Mouse (Mus musculus) liver, embryonic 14.5 days (tissue): Measurements from ENCODE around the gene Cypt3. TPM values are rescaled to one million over a fixed set of nuclear protein-coding genes. Genes with fewer than 3 reads are reported as not detected.

Source experiments
- ATAC-seq: fragments of 200-750 bp; cut with Nextera tagmentation; 2 replicates; pipeline ENCODE4 v1.8.0; 2017; ENCODE audit warnings: moderate number of reproducible peaks, mild to moderate bottlenecking, moderate library complexity; ENCODE audit not compliant: insufficient read depth
- DNase-seq, 3 experiments: peaks; one replicate each; pipeline ENCODE4 v3.0.0-alpha.2; 2012 to 2013; ENCODE audit warnings: low read depth in 3 of 3, low spot score in 3 of 3
- H3K27ac ChIP-seq: fragments of 300-500 bp; sonication (generic); 2 replicates; pipeline ENCODE4 v1.5.1; 2014; ENCODE audit warnings: moderate library complexity, mild to moderate bottlenecking, control low read depth, inconsistent platforms
- H3K27me3 ChIP-seq: fragments of 300-500 bp; sonication (generic); 2 replicates; pipeline ENCODE4 v1.6.1; 2014; ENCODE audit warnings: mild to moderate bottlenecking, low read length, moderate library complexity; ENCODE audit not compliant: control insufficient read depth, insufficient read depth
- H3K36me3 ChIP-seq: fragments of 300-500 bp; sonication (generic); replicated peaks from 2 replicates; pipeline ENCODE4 v1.6.1; 2014; ENCODE audit warnings: low read depth; ENCODE audit not compliant: control insufficient read depth, insufficient read depth
- H3K4me1 ChIP-seq, 2 experiments: fragments of 200-500 bp in 1 of 2; fragments of 300-500 bp in 1 of 2; sonication (generic) in 1 of 2; replicated peaks; 2 replicates each; pipeline ENCODE4 v1.6.1; 2012 to 2014; ENCODE audit warnings: antibody characterized with exemption in 1 of 2, inconsistent platforms in 1 of 2, low read length in 1 of 2; ENCODE audit not compliant: control insufficient read depth in 2 of 2, insufficient read depth in 2 of 2
- H3K4me2 ChIP-seq: fragments of 300-500 bp; sonication (generic); 2 replicates; pipeline ENCODE4 v1.6.1; 2014; ENCODE audit warnings: low read depth, mild to moderate bottlenecking, control low read depth, moderate library complexity
- H3K4me3 ChIP-seq, 2 experiments: fragments of 200-500 bp in 1 of 2; fragments of 300-500 bp in 1 of 2; sonication (generic) in 1 of 2; 2 replicates each; pipeline ENCODE4 v1.5.1; 2012 to 2014; ENCODE audit warnings: low read depth in 2 of 2, low read length in 2 of 2, mild to moderate bottlenecking in 2 of 2, control low read depth in 1 of 2, inconsistent platforms in 1 of 2, moderate library complexity in 1 of 2; ENCODE audit not compliant: insufficient read depth in 1 of 2
- H3K9ac ChIP-seq: fragments of 300-500 bp; sonication (generic); replicated peaks from 2 replicates; pipeline ENCODE4 v1.6.1; 2014; ENCODE audit warnings: mild to moderate bottlenecking, control low read depth, moderate library complexity
- H3K9me3 ChIP-seq: fragments of 300-500 bp; sonication (generic); 2 replicates; pipeline ENCODE4 v1.6.1; 2016; ENCODE audit warnings: low read length, mixed read lengths; ENCODE audit not compliant: control insufficient read depth
- CTCF ChIP-seq: IDR thresholded peaks from 2 replicates; pipeline ENCODE4 v1.5.1; 2016; ENCODE audit warnings: antibody characterized with exemption, low read depth, control low read depth
- EP300 ChIP-seq: IDR thresholded peaks from 2 replicates; pipeline ENCODE4 v1.6.1; 2016; ENCODE audit warnings: antibody characterized with exemption, low read depth
- WGBS: fragments of 180-500 bp; shearing (Covaris S2); extraction: QIAGEN DNeasy Blood & Tissue Kit; methylation state at CpG from one replicate; pipeline ENCODE4 v1.1.7; 2014; ENCODE audit not compliant: insufficient replicate concordance; 5-methylcytosine and 5-hydroxymethylcytosine counted together
- polyA plus RNA-seq, 2 experiments: library from polyadenylated mRNA; depleted of rRNA in 1 of 2; stranded (reverse) in 1 of 2; unstranded in 1 of 2; fragments of >200 nt; fragmentation: Nextera tagmentation in 1 of 2; extraction: Ambion mirVana in 1 of 2; gene quantifications; 2 replicates each; pipeline versions ENCODE4 v1.2.1 to v1.2.3; 2012 to 2014

Cypt3 gene
- polyA plus RNA-seq, 2 experiments = not detected

GRCm38 (mm10) chrX:153599583-153599982 lies 41.2 kb downstream of the Cypt3 start:
- Histone ChIP-seq H3K36me3 (no peaks in the 10 kb centered on the region), H3K4me1 (no peaks in the 10 kb centered on the region), H3K4me3 (no peak overlapping the region), H3K27ac (no peak overlapping the region), H3K9ac (no peak overlapping the region), H3K27me3 (no peaks in the 10 kb centered on the region), H3K9me3 (no peaks in the 10 kb centered on the region), H3K4me2 (no peak overlapping the region)
- 23% methylated on average over 2 of the region's 2 CpGs for WGBS
- no peak for ATAC-seq
- no peak for TF ChIP-seq EP300
- TF ChIP-seq CTCF = no peak
- DNase-seq = no peak

Other genes starting within 250 kb of the Cypt3 start
- gene Ubqln2, start 60.4 kb upstream of the Cypt3 start, polyA plus RNA-seq (2012; rRNA removed) = 7.2 and 8.7 TPM in 2 replicates
- 4.6 and 4.7 TPM in 2 replicates for gene Ubqln2, start 60.4 kb upstream of the Cypt3 start, polyA plus RNA-seq (2014; fragmentation: Nextera tagmentation; extraction: Ambion mirVana)
- gene Kctd12b, start 137.8 kb downstream of the Cypt3 start, polyA plus RNA-seq (2012; rRNA removed) = 0.55 and 0.60 TPM in 2 replicates
- 0.38 and 0.66 TPM in 2 replicates for gene Kctd12b, start 137.8 kb downstream of the Cypt3 start, polyA plus RNA-seq (2014; fragmentation: Nextera tagmentation; extraction: Ambion mirVana)
- gene Nbdy, start 165.0 kb downstream of the Cypt3 start, polyA plus RNA-seq (2012; rRNA removed) = 9.1 and 11.5 TPM in 2 replicates
- gene Nbdy, start 165.0 kb downstream of the Cypt3 start, polyA plus RNA-seq (2014; fragmentation: Nextera tagmentation; extraction: Ambion mirVana) = 17.4 and 17.8 TPM in 2 replicates